Mouse (Mus musculus) midbrain, postnatal 0 days (tissue): Measurements from ENCODE around the gene Ryr3. TPM values are rescaled to one million over a fixed set of nuclear protein-coding genes. Genes with fewer than 3 reads are reported as not detected.

ENCODE experiments used
- ATAC-seq: fragments of 200-750 bp; cut with Nextera tagmentation; 2 replicates; pipeline ENCODE4 v1.8.0; 2017; ENCODE audit warnings: moderate number of reproducible peaks, mild to moderate bottlenecking, moderate TSS enrichment, moderate library complexity; ENCODE audit not compliant: low FRiP score
- DNase-seq: peaks from one replicate; pipeline ENCODE4 v3.0.0-alpha.2; 2015; ENCODE audit warnings: low spot score
- H3K27ac ChIP-seq: fragments of 300-500 bp; sonication (generic); 2 replicates; pipeline ENCODE4 v1.5.1; 2014; ENCODE audit warnings: low read depth, mild to moderate bottlenecking, low read length, mixed read lengths
- H3K27me3 ChIP-seq: fragments of 300-500 bp; sonication (generic); 2 replicates; pipeline ENCODE4 v1.6.1; 2014; ENCODE audit warnings: low read length, control low read depth, mixed read lengths; ENCODE audit not compliant: insufficient read depth
- H3K36me3 ChIP-seq: fragments of 300-500 bp; sonication (generic); 2 replicates; pipeline ENCODE4 v1.6.1; 2014; ENCODE audit warnings: low read length, control low read depth, mixed read lengths; ENCODE audit not compliant: insufficient read depth
- H3K4me1 ChIP-seq: fragments of 300-500 bp; sonication (generic); 2 replicates; pipeline ENCODE4 v1.6.1; 2014; ENCODE audit warnings: mild to moderate bottlenecking, control low read depth, antibody characterized with exemption, low read length, mixed read lengths; ENCODE audit not compliant: insufficient read depth
- H3K4me2 ChIP-seq: fragments of 300-500 bp; sonication (generic); 2 replicates; pipeline ENCODE4 v1.6.1; 2014; ENCODE audit warnings: low read depth, mild to moderate bottlenecking, low read length, mixed read lengths; ENCODE audit not compliant: poor library complexity, severe bottlenecking
- H3K4me3 ChIP-seq: fragments of 300-500 bp; sonication (generic); 2 replicates; pipeline ENCODE4 v1.5.1; 2014; ENCODE audit warnings: low read depth, mild to moderate bottlenecking, low read length, moderate library complexity
- H3K9ac ChIP-seq: fragments of 300-500 bp; sonication (generic); replicated peaks from 2 replicates; pipeline ENCODE4 v1.6.1; 2014; ENCODE audit warnings: mild to moderate bottlenecking, low read length, moderate library complexity, mixed read lengths; ENCODE audit not compliant: poor library complexity, severe bottlenecking
- H3K9me3 ChIP-seq: fragments of 300-500 bp; sonication (generic); 2 replicates; pipeline ENCODE4 v1.6.1; 2016; ENCODE audit warnings: low read length, control low read depth
- CTCF ChIP-seq: IDR thresholded peaks from 2 replicates; pipeline ENCODE4 v1.5.1; 2016; ENCODE audit warnings: antibody characterized with exemption, mild to moderate bottlenecking
- WGBS: fragments of 180-500 bp; shearing (Covaris S2); extraction: QIAGEN DNeasy Blood & Tissue Kit; methylation state at CpG from one replicate; pipeline ENCODE4 v1.1.7; 2014; 5-methylcytosine and 5-hydroxymethylcytosine counted together
- polyA plus RNA-seq: library from polyadenylated mRNA; unstranded; fragments of >200 nt; fragmentation: Nextera tagmentation; extraction: Ambion mirVana; gene quantifications from 2 replicates; pipeline ENCODE4 v1.2.1, GENCODE M21; 2015
- total RNA-seq: library from RNA; depleted of rRNA; stranded (reverse); fragments of >200 nt; gene quantifications from 2 replicates; pipeline ENCODE4 v1.2.3, GENCODE M21; 2014

Gene Ryr3
- total and polyA plus RNA-seq, 2 experiments from 2014 or later, result 5.9 to 15.3 TPM

DNA sequence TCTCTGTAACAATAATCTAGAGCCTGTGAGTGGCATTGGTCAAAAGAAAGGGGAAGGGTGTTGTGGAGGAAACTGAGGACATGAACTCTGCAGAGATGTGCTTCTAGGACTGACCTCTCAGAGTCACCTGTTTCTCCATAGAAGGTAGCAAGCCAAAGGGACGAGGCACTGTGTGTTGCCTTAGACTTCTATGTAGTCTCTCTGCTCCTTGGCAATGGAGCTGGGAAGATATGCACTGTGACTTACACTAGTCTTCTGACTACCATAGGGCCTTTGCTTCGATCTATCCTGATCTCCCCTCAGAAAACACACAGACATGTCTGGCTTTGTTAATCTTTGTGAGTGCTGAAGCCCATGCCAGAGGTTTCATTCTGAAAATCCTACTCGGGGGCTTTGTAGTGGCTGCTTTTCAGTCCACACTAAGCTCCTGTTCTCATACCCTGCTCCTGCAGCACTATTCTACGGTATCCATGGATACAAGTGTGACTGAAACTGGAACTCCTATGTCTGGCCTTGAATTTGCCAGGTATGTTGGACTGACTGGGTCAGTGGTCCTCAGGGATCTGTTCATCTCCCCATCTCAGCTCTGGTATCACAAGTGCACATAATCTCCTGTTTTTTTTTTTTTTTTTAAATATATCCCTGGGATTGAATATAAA lies 332.3 kb downstream of the Ryr3 start:
- H3K9me3 ChIP-seq, result no peaks in the 10 kb centered on the region
- H3K36me3 ChIP-seq, result no peaks in the 10 kb centered on the region
- no peaks in the 10 kb centered on the region for H3K27me3 ChIP-seq
- DNase-seq (no peak), ATAC-seq (no peak)
- no peaks in the 10 kb centered on the region for H3K4me1 ChIP-seq
- no peak for TF ChIP-seq CTCF
- WGBS, result 30% methylated on average over 4 of the region's 4 CpGs
- no peak overlapping the region for H3K4me3 ChIP-seq
- H3K4me2 ChIP-seq, result no peak overlapping the region
- H3K9ac ChIP-seq, result no peak overlapping the region
- H3K27ac ChIP-seq, result no peak overlapping the region

DNA sequence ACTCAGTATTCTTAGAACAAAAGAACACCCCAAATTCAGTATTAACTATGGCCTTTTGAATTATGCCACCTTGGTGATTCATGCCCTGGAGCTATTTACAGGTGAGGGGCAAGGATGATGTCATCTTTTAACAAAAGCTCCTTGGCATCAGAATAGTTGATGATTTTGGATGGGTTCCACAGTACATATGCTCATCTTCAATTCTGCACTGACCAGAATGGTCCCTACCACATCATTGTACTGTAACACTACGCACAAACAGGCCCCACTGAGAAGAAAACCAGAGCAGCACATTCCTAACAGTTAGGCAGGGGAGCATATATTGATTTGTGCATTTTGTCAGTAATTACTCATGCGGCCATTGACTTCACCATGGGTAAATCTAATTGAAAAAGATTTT lies 335.1 kb downstream of the Ryr3 start:
- ATAC-seq (no peak), DNase-seq (peak; percentile 4)
- no peaks in the 10 kb centered on the region for H3K9me3 ChIP-seq
- no peak overlapping the region for H3K4me2 ChIP-seq
- no peaks in the 10 kb centered on the region for H3K4me1 ChIP-seq
- TF ChIP-seq CTCF, result no peak
- H3K27ac ChIP-seq, result no peak overlapping the region
- H3K9ac ChIP-seq, result no peak overlapping the region
- H3K36me3 ChIP-seq, result no peaks in the 10 kb centered on the region
- H3K27me3 ChIP-seq, result no peaks in the 10 kb centered on the region
- 90% methylated on average over 2 of the region's 2 CpGs for WGBS
- H3K4me3 ChIP-seq, result no peak overlapping the region

DNA sequence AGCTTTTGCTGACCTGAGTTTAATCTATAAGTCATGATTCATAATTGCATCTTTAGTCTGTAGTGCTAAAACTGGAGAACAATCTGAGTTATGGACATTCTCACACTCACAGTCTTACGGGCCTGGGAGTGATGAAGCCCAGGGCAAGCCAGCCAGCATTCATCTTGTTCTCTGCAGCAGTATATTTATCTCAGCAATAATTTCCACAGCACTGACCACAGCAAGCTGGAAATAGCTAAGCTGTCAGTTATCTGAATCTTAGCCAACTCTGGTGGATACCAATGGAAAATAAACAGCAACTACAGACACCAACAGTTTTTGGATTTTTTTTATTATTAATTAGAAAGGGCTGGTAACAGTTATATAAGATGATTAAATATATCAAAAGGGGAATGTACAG lies 335.5 kb downstream of the Ryr3 start:
- no peaks in the 10 kb centered on the region for H3K27me3 ChIP-seq
- no peaks in the 10 kb centered on the region for H3K9me3 ChIP-seq
- H3K4me2 ChIP-seq, result no peak overlapping the region
- H3K4me1 ChIP-seq, result no peaks in the 10 kb centered on the region
- ATAC-seq, result no peak
- DNase-seq, result no peak
- no peak overlapping the region for H3K27ac ChIP-seq
- H3K4me3 ChIP-seq, result no peak overlapping the region
- no peak for TF ChIP-seq CTCF
- no peak overlapping the region for H3K9ac ChIP-seq
- H3K36me3 ChIP-seq, result no peaks in the 10 kb centered on the region
- WGBS, result 81% methylated on average over 1 of the region's 1 CpGs

DNA sequence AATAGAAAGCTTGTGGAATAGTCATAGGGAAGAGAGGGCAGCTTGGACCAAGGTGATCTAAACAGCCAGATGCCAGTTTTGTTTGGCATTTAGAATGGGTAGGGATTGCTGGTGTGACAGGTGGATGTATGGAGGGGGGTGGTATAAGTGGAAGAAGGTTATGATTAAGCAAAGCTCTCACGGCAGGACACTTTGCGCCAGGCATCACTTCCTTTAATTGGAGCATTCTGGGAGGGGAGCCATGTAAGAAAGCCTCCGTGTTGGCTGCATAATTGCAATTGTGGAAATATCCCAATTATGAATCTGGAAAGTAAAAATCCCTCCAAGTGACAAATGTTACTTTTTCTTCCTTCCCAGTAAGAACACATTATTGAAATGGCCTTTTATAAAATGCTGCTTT lies 339.5 kb downstream of the Ryr3 start:
- DNase-seq (no peak), ATAC-seq (no peak)
- H3K9ac ChIP-seq, result no peak overlapping the region
- no peak overlapping the region for H3K4me2 ChIP-seq
- no peaks in the 10 kb centered on the region for H3K27me3 ChIP-seq
- H3K9me3 ChIP-seq, result no peaks in the 10 kb centered on the region
- WGBS, result 66% methylated on average over 3 of the region's 3 CpGs
- H3K27ac ChIP-seq, result no peak overlapping the region
- no peaks in the 10 kb centered on the region for H3K4me1 ChIP-seq
- TF ChIP-seq CTCF, result no peak
- no peaks in the 10 kb centered on the region for H3K36me3 ChIP-seq
- no peak overlapping the region for H3K4me3 ChIP-seq

DNA sequence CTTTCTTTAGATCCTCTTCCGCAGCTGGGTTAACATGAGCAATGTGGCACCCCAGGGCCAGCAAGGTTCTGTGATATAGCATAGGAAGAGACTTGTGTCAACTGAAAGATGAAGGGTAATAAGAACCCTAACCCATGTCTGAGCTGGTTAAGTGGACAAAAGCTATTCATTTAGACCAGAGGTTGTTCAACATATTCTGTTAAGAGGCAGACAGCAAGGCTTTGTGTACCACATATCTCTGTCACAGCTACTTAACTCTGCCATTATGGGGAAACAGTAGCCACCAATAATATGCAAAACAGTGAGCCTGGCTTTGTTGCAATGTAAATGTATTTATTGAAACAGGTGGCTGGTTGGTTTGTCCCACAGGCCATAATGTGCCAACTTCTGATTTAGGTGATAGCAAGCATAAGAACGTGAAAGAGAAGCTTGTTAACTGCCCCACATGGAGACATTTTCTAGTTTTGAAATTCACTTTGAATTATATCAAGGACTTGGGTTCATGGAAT lies 350.8 kb downstream of the Ryr3 start:
- H3K4me3 ChIP-seq, result no peak overlapping the region
- H3K9ac ChIP-seq, result no peak overlapping the region
- ATAC-seq (no peak), DNase-seq (no peak)
- no peaks in the 10 kb centered on the region for H3K36me3 ChIP-seq
- no peaks in the 10 kb centered on the region for H3K9me3 ChIP-seq
- no peak overlapping the region for H3K27ac ChIP-seq
- no peaks in the 10 kb centered on the region for H3K4me1 ChIP-seq
- H3K27me3 ChIP-seq, result no peaks in the 10 kb centered on the region
- no peak for TF ChIP-seq CTCF
- no peak overlapping the region for H3K4me2 ChIP-seq
- 43% methylated on average over 2 of the region's 2 CpGs for WGBS

DNA sequence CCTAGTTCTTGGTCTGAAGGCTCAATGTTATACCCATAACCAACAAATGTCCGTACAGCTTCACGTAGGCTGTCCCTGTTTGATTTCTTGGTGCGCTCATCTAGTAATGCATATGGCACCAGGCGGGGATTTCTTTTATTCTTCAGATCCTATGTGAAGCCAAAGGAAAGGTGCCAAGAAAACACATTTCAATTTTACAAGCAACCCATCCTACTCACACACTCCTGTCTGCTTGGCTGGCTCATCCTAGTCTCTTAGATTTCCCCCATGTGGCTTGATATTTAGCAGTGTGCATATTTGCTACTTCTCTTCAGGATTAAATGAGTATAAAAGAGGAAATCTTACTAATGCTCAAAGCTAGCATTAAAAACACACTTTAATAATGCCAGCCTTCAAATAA lies 355.1 kb downstream of the Ryr3 start:
- DNase-seq (no peak), ATAC-seq (no peak)
- no peaks in the 10 kb centered on the region for H3K36me3 ChIP-seq
- H3K9me3 ChIP-seq, result no peaks in the 10 kb centered on the region
- no peak overlapping the region for H3K4me3 ChIP-seq
- H3K4me2 ChIP-seq, result no peak overlapping the region
- no peak overlapping the region for H3K9ac ChIP-seq
- no peaks in the 10 kb centered on the region for H3K4me1 ChIP-seq
- TF ChIP-seq CTCF, result no peak
- no peaks in the 10 kb centered on the region for H3K27me3 ChIP-seq
- no peak overlapping the region for H3K27ac ChIP-seq
- WGBS, result 96% methylated on average over 4 of the region's 4 CpGs
